In the genomic region with DNA sequence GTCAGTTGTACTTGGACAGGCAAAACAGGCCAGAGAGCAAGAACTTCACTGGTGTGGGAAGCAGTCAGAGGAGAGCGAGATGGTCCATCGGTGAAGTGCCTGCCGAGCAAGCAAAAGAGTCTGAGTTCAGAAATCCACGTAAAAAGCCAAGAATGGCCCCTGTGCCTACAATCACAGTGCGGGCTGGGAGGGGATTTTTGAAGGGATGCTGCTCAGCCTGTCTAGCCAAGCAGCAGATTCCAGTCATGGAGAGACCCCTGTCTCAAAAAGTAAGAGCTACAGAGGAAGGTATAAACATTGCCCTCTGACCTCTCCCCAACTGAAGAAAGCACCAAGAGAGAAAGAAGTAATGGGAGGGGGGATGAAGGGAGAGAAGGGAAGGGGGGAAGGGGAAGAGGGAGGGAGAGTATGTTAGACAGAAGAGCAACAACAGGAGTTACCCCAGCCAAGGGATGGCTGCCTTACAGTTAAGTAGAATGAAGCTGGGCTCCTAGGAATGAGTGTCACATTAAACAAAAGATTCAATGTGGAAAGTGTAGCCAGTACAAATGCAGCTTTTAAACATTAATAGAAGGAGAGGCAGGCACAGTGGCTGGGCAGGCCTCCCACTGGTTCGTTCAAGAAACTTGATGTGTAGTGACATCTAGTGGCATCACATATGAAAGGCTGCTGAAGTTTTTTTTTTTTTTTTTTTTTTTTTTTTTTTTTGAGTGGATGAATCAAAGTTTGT, we compare ENCODE assay signal across 9 mouse cellular contexts.
DNase-seq lines count a peak whose midpoint lies in the region; ATAC-seq lines count a peak whose summit lies in the region.
"Had no signal": no experiment of that assay in that cellular context is flagged by ENCODE, and none has a peak within 500 bp of the region (broad histone marks: within the 10 kb centered on the region; RNA-seq: fewer than 3 reads in every experiment).

No protein-coding gene starts in this region.

- WGBS in forebrain, embryonic 14.5 days = 38% methylated on average over 6 of the region's 6 CpGs
- 40% methylated on average over 6 of the region's 6 CpGs for WGBS in hindbrain, embryonic 12.5 days
- WGBS in midbrain, embryonic 12.5 days = 38% methylated on average over 6 of the region's 6 CpGs
- WGBS in stomach, embryonic 16.5 days = 58% methylated on average over 6 of the region's 6 CpGs

- H3K4me1 ChIP-seq in forebrain, embryonic 14.5 days (ENCODE audit: control insufficient read depth, insufficient read depth, low read length) = no peaks in the 10 kb centered on the region; the same call in 1 of the 2 replicates
- 0 out of 2 replicates have a peak, but pooled peaks cover 5% of the 10 kb centered on the region for H3K4me1 ChIP-seq in hindbrain, embryonic 12.5 days
- peaks cover 14% of the 10 kb centered on the region; the same call in 1 of the 2 replicates for H3K4me1 ChIP-seq in midbrain, embryonic 12.5 days
- H3K4me1 ChIP-seq in stomach, embryonic 16.5 days (ENCODE audit: control insufficient read depth, insufficient read depth, low read length) = peaks cover 3% of the 10 kb centered on the region; the same call in 1 of the 2 replicates
- H3K4me1 ChIP-seq: heart, embryonic 13.5 days had no signal

- H3K4me2 ChIP-seq in forebrain, embryonic 14.5 days (ENCODE audit: low read length) = no peak overlapping the region
- H3K4me2 ChIP-seq in hindbrain, embryonic 12.5 days (replicated peaks) = no peak overlapping the region
- no peak overlapping the region for H3K4me2 ChIP-seq in midbrain, embryonic 12.5 days (replicated peaks)
- H3K4me2 ChIP-seq in stomach, embryonic 16.5 days (ENCODE audit: low read depth, low read length) = no peak overlapping the region
- H3K4me2 ChIP-seq: heart, embryonic 13.5 days had no signal

- no peak overlapping the region for H3K4me3 ChIP-seq in forebrain, embryonic 14.5 days (ENCODE audit: low read depth, low read length)
- no peak overlapping the region for H3K4me3 ChIP-seq in hindbrain, embryonic 12.5 days
- H3K4me3 ChIP-seq in midbrain, embryonic 12.5 days = no peak overlapping the region
- no peak overlapping the region for H3K4me3 ChIP-seq in stomach, embryonic 16.5 days (replicated peaks; ENCODE audit: low read length)
- H3K4me3 ChIP-seq: heart, embryonic 13.5 days had no signal

- no peak overlapping the region for H3K27ac ChIP-seq in forebrain, embryonic 14.5 days (ENCODE audit: low read depth, low read length)
- no peak overlapping the region for H3K27ac ChIP-seq in hindbrain, embryonic 12.5 days
- no peak overlapping the region for H3K27ac ChIP-seq in midbrain, embryonic 12.5 days (replicated peaks)
- H3K27ac ChIP-seq in stomach, embryonic 16.5 days (ENCODE audit: low read length) = no peak overlapping the region
- H3K27ac ChIP-seq: heart, embryonic 13.5 days had no signal

- H3K27me3 ChIP-seq in forebrain, embryonic 14.5 days (replicated peaks; ENCODE audit: control insufficient read depth, insufficient read depth, low read length) = no peaks in the 10 kb centered on the region
- no peaks in the 10 kb centered on the region for H3K27me3 ChIP-seq in hindbrain, embryonic 12.5 days
- no peaks in the 10 kb centered on the region for H3K27me3 ChIP-seq in midbrain, embryonic 12.5 days
- no peaks in the 10 kb centered on the region for H3K27me3 ChIP-seq in stomach, embryonic 16.5 days (ENCODE audit: control insufficient read depth, insufficient read depth, low read length)
- H3K27me3 ChIP-seq: heart, embryonic 13.5 days had no signal

- no peaks in the 10 kb centered on the region for H3K9me3 ChIP-seq in forebrain, embryonic 14.5 days (replicated peaks; ENCODE audit: control insufficient read depth, low read length)
- no peaks in the 10 kb centered on the region for H3K9me3 ChIP-seq in hindbrain, embryonic 12.5 days (replicated peaks)
- H3K9me3 ChIP-seq in midbrain, embryonic 12.5 days = no peaks in the 10 kb centered on the region
- H3K9me3 ChIP-seq in stomach, embryonic 16.5 days (replicated peaks; ENCODE audit: control insufficient read depth, low read length) = no peaks in the 10 kb centered on the region
- H3K9me3 ChIP-seq: heart, embryonic 13.5 days had no signal

- H3K9ac ChIP-seq in forebrain, embryonic 14.5 days (ENCODE audit: low read length) = no peak overlapping the region
- H3K9ac ChIP-seq in hindbrain, embryonic 12.5 days = no peak overlapping the region
- H3K9ac ChIP-seq in midbrain, embryonic 12.5 days (replicated peaks) = no peak overlapping the region
- H3K9ac ChIP-seq in stomach, embryonic 16.5 days (ENCODE audit: low read length) = no peak overlapping the region
- H3K9ac ChIP-seq: heart, embryonic 13.5 days had no signal

- no peaks in the 10 kb centered on the region for H3K36me3 ChIP-seq in forebrain, embryonic 14.5 days (ENCODE audit: control insufficient read depth, insufficient read depth, low read length)
- H3K36me3 ChIP-seq in hindbrain, embryonic 12.5 days = no peaks in the 10 kb centered on the region
- no peaks in the 10 kb centered on the region for H3K36me3 ChIP-seq in midbrain, embryonic 12.5 days
- H3K36me3 ChIP-seq in stomach, embryonic 16.5 days (ENCODE audit: control insufficient read depth, insufficient read depth, low read length) = no peaks in the 10 kb centered on the region
- H3K36me3 ChIP-seq: heart, embryonic 13.5 days had no signal

- no peak for ATAC-seq in CD4-positive, CD25-positive, alpha-beta regulatory T cell, adult 4 months
- ATAC-seq in forebrain, embryonic 14.5 days = peak; percentile 81
- peak; percentile 73 for ATAC-seq in hindbrain, embryonic 12.5 days (ENCODE audit: low FRiP score)
- ATAC-seq in midbrain, embryonic 12.5 days (ENCODE audit: low FRiP score, low read depth) = peak; percentile 74; the same call in 1 of the 2 replicates
- ATAC-seq in stomach, embryonic 16.5 days (ENCODE audit: insufficient read depth, low FRiP score) = peak; percentile 58

- peak; percentile 19 for DNase-seq in CD4-positive, CD25-positive, alpha-beta regulatory T cell, adult 2 months (ENCODE audit: low read depth, low spot score)
- DNase-seq in R1 (ENCODE audit: low read depth, low spot score) = peak; percentile 44
- peak; percentile 89 for DNase-seq in forebrain, embryonic 14.5 days (ENCODE audit: low spot score)
- DNase-seq in layer of hippocampus, postnatal 10 days (ENCODE audit: low spot score in 2 of 2) = peak; percentile 49 to 64

Comparison
In these comparisons a context has a peak if more than half of its experiments do, and no peak if none do; other contexts are left out.
1. DNase-seq: peak in every context shown above with its lines; median percentile 89 in forebrain, embryonic 14.5 days; 56 in layer of hippocampus, postnatal 10 days; 44 in R1; 19 in CD4-positive, CD25-positive, alpha-beta regulatory T cell, adult 2 months.